Mouse (Mus musculus) layer of hippocampus, postnatal 14 days (tissue): ENCODE data around the gene Sgsm2. TPM values are rescaled to one million over a fixed set of nuclear protein-coding genes. Genes with fewer than 3 reads are reported as not detected.

Experiments
- microRNA-seq, 2 experiments: library from miRNA; unstranded; fragments of <30 nt; microRNA quantifications; one replicate each; pipeline ENCODE4 v1.2.0; 2021
- total RNA-seq, 2 experiments: library from RNA; stranded (reverse); gene quantifications; 2 replicates each; pipeline ENCODE4 v1.2.3; 2021

Sgsm2 gene
- total RNA-seq, 2 experiments from 2014 or later: 69.6 to 73.0 TPM

Small RNAs within 50 kb of the gene (microRNA-seq; reads per million reads assigned to microRNA genes)
- gene Mir6926: 1.7 to 2.0 reads per million in 2 experiments

Other genes with a start within 250 kb of the Sgsm2 start
- 10 to 100 TPM; 68.8 to 72.7 TPM for gene Cluh, start 247.6 kb downstream of the Sgsm2 start, total RNA-seq
- gene Pafah1b1, start 172.4 kb downstream of the Sgsm2 start, total RNA-seq: 100 to 1,000 TPM; 406 to 411 TPM
- gene Mettl16, start 126.2 kb downstream of the Sgsm2 start, total RNA-seq: 10 to 100 TPM; 18.1 to 26.4 TPM
- 10 to 100 TPM; 28.4 to 29.6 TPM for gene Mnt, start 66.1 kb downstream of the Sgsm2 start, total RNA-seq
- gene Tsr1, start 1.0 kb upstream of the Sgsm2 start, total RNA-seq: 10 to 100 TPM; 35.8 to 37.0 TPM
- gene Smg6, start 28.8 kb upstream of the Sgsm2 start, total RNA-seq: 10 to 100 TPM; 23.8 to 24.9 TPM
- 10 to 100 TPM; 94.4 to 98.0 TPM for gene Srr, start 28.9 kb upstream of the Sgsm2 start, total RNA-seq